Mouse (Mus musculus) forebrain, embryonic 16.5 days (tissue): ENCODE data around the gene Usp5. TPM values are rescaled to one million over a fixed set of nuclear protein-coding genes. Genes with fewer than 3 reads are reported as not detected.
A peak's percentile ranks its signal among the peaks of the same experiment; 100 is the strongest.
"Not testable (repeated sequence)": the region's sequence is repeated elsewhere in the genome, so short reads cannot be mapped to it uniquely, and the experiment has no call there.

Source experiments
- ATAC-seq: fragments of 200-750 bp; cut with Nextera tagmentation; 2 replicates; pipeline ENCODE4 v1.8.0; 2017; ENCODE audit warnings: mild to moderate bottlenecking, moderate library complexity
- H3K27ac ChIP-seq: fragments of 300-500 bp; sonication (generic); 2 replicates; pipeline ENCODE4 v1.5.1; 2014; ENCODE audit warnings: low read length, control low read depth
- H3K27me3 ChIP-seq: fragments of 300-500 bp; sonication (generic); replicated peaks from 2 replicates; pipeline ENCODE4 v1.6.1; 2014; ENCODE audit warnings: low read length; ENCODE audit not compliant: control insufficient read depth, insufficient read depth
- H3K36me3 ChIP-seq: fragments of 300-500 bp; sonication (generic); 2 replicates; pipeline ENCODE4 v1.6.1; 2014; ENCODE audit not compliant: control insufficient read depth, insufficient read depth
- H3K4me1 ChIP-seq: fragments of 300-500 bp; sonication (generic); replicated peaks from 2 replicates; pipeline ENCODE4 v1.6.1; 2014; ENCODE audit warnings: low read length; ENCODE audit not compliant: control insufficient read depth, insufficient read depth
- H3K4me2 ChIP-seq: fragments of 300-500 bp; sonication (generic); 2 replicates; pipeline ENCODE4 v1.6.1; 2014; ENCODE audit warnings: mild to moderate bottlenecking, low read length, control low read depth
- H3K4me3 ChIP-seq: fragments of 300-500 bp; sonication (generic); replicated peaks from 2 replicates; pipeline ENCODE4 v1.5.1; 2014; ENCODE audit warnings: mild to moderate bottlenecking, low read length, control low read depth
- H3K9ac ChIP-seq: fragments of 300-500 bp; sonication (generic); replicated peaks from 2 replicates; pipeline ENCODE4 v1.6.1; 2014; ENCODE audit warnings: low read depth, low read length, control low read depth
- H3K9me3 ChIP-seq: fragments of 300-500 bp; sonication (generic); 2 replicates; pipeline ENCODE4 v1.6.1; 2016; ENCODE audit warnings: low read length; ENCODE audit not compliant: control insufficient read depth
- WGBS: fragments of 180-500 bp; shearing (Covaris S2); extraction: QIAGEN DNeasy Blood & Tissue Kit; methylation state at CpG from one replicate; pipeline ENCODE4 v1.1.7; 2014; 5-methylcytosine and 5-hydroxymethylcytosine counted together
- polyA plus RNA-seq: library from polyadenylated mRNA; unstranded; fragments of >200 nt; fragmentation: Nextera tagmentation; extraction: Ambion mirVana; gene quantifications from 2 replicates; pipeline ENCODE4 v1.2.1, GENCODE M21; 2015

Gene Usp5
- polyA plus RNA-seq, 1 experiment from 2014 or later: 216 TPM

DNA sequence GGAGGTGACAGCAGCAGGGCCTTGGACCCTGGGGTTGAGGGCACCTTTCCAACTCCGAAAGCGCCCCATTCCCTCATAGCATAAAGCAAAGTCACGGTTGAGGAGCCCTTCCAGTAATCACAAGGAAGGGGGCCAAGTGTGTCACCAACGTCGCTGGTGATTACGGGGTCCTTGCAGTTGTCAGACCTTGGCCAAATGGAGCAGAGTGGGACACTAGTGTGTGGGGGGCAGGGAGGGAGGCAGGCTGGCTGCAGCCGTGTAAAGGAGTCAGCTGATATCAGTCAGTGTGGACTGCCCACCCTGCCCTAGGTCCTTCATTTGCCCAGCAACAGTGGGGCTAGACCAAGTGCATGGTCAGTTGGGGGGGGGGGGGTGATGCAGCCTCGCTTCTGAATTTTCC lies 14.8 kb downstream of the Usp5 start:
- no peaks in the 10 kb centered on the region for H3K27me3 ChIP-seq
- peaks cover 27% of the 10 kb centered on the region for H3K36me3 ChIP-seq
- WGBS: 39% methylated on average over 8 of the region's 8 CpGs
- H3K4me3 ChIP-seq: peak overlapping the region; percentile 66; the same call in 1 of the 2 replicates
- H3K9me3 ChIP-seq: no peaks in the 10 kb centered on the region
- no peak overlapping the region for H3K9ac ChIP-seq
- peak; percentile 33 for ATAC-seq
- H3K4me2 ChIP-seq: peak overlapping the region; percentile 73
- H3K27ac ChIP-seq: no peak overlapping the region
- H3K4me1 ChIP-seq: peaks cover 19% of the 10 kb centered on the region

DNA sequence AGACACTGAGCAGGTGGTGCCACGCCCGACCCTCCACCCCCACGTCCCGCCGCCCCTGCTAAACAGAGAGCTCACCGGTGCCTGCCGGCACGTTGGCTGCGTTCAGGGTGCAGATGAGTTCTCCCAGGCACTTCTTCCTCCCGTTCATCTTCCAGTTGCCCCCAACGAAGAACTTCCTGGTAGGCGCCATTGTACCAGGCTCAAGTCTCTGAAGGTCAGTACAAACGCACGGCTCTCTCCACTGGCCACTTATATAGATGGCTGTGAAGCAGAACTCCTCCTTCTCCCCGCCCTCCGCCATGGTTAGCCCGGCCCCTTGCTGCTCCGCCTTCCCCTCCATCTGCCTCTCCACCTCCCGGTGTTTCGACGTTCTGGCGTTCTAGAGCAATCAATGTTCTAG lies 15.4 kb downstream of the Usp5 start, which contains the start of gene Tpi1:
Gene Tpi1, minus strand, starts transcription at position 364 of the 400 bp plus-strand sequence.
- H3K4me3 ChIP-seq: peak within 1 kb of the TSS; percentile 66
- peaks cover 21% of the 10 kb centered on the region for H3K36me3 ChIP-seq
- WGBS: 0% methylated on average over 22 of the region's 22 CpGs

DNA sequence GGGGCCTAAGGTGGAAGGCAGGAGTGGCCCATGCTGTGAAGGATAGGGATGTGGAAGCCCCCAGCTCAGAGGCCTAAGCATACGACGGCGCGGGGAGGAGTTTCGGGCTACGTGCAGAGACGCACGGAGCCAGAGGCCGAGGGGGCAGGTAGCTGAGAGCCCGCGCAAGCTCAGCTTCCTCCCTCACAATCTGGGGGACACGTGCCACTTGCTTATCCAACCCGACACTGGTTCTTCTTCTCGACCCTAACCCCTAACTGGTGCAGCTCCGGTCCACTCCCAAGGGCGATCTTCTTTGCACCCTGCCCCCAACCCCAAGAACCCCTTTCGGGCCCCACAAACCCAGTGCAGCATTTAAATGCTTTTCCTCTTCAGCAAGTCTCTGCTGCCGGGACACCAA lies 15.8 kb downstream of the Usp5 start:
- Histone ChIP-seq H3K27ac (peak overlapping the region; percentile 77), H3K27me3 (no peaks in the 10 kb centered on the region), H3K9me3 (no peaks in the 10 kb centered on the region), H3K4me2 (peak overlapping the region; percentile 73), H3K4me3 (peak overlapping the region; percentile 66), H3K9ac (peak overlapping the region; percentile 74), H3K4me1 (peaks cover 28% of the 10 kb centered on the region), H3K36me3 (peaks cover 17% of the 10 kb centered on the region)
- 0% methylated on average over 17 of the region's 18 CpGs for WGBS
- ATAC-seq: peak; percentile 74

More for the DNA sequence above, 15.4 kb downstream of the Usp5 start, which contains the start of gene Tpi1:
- Histone ChIP-seq H3K27ac (peak within 1 kb of the TSS; percentile 77), H3K9ac (peak within 1 kb of the TSS; percentile 74), H3K27me3 (no peaks in the 10 kb centered on the region), H3K9me3 (no peaks in the 10 kb centered on the region), H3K4me1 (peaks cover 24% of the 10 kb centered on the region), H3K4me2 (peak within 1 kb of the TSS; percentile 73)
- ATAC-seq: peak; percentile 89

DNA sequence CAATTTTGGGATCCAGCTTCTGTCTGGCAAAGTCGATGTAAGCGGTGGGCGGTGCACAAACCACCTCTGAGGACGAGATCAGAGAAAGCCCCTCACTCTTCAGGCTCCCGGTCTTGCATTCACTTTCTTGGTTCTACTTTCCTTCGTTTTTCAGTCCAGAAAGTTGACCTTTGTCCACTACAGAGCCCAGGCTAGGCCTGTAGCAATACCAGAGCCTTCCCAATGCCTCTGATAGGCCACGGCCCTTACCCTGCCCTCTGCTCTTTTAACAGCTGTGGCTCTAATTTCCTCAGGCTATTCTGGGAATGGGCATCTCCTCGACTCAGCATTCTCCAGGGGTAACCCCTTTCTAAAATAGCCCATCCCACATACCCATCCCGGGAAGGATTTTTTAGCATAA lies 16.4 kb downstream of the Usp5 start:
- H3K36me3 ChIP-seq: peaks cover 12% of the 10 kb centered on the region
- H3K4me1 ChIP-seq: peaks cover 28% of the 10 kb centered on the region
- peak overlapping the region; percentile 77 for H3K27ac ChIP-seq
- ATAC-seq: no peak
- peak overlapping the region; percentile 66 for H3K4me3 ChIP-seq
- H3K4me2 ChIP-seq: peak overlapping the region; percentile 73
- no peaks in the 10 kb centered on the region for H3K27me3 ChIP-seq
- peak overlapping the region; percentile 74 for H3K9ac ChIP-seq
- 13% methylated on average over 9 of the region's 9 CpGs for WGBS
- H3K9me3 ChIP-seq: no peaks in the 10 kb centered on the region

DNA sequence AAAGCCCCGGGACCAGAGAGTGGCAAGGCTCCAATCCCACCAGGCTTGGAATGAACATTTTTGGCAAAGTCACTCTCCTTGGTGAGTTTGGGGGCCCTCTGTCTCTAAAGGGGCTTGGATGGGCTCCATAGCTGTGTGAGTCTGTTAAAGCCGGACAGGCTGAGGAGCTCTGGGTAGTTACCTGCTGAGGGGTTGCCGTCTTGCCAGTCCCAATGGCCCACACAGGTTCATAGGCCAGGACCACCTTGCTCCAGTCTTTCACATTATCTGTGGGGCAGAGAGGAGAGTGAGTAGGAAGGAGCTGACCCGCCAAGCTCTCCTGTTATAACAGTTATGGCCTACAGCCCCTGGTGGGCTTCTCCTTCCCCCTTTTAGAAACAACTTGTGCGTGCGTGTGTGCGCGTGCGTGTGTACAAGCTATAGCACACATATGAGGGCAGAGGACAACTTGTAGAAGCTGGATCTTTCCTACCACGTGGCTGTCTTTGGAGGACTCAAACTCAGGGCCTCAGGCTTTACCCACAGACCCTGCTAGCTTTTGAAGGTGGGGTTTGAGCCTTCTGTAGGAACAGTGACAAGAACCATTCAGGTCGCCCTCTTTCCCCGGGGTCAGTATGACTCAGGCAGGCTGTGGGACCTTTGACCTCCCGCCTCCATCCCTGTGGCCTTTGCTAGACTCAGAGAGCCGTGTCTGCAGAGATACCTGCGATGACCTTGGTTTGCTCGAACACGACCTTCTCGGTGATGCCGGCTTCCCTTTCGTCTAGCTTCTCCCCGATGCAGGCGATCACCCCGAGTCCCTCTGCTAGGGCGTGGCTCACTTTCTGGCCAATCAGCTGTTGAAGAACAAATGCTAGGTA lies 17.4 kb downstream of the Usp5 start:
- 83% methylated on average over 24 of the region's 24 CpGs for WGBS
- ATAC-seq: no peak
- Histone ChIP-seq H3K9ac (no peak overlapping the region), H3K4me2 (peak overlapping the region; percentile 73), H3K4me3 (no peak overlapping the region), H3K36me3 (peaks cover 2% of the 10 kb centered on the region; the same call in 1 of the 2 replicates), H3K9me3 (no peaks in the 10 kb centered on the region), H3K27me3 (no peaks in the 10 kb centered on the region), H3K27ac (no peak overlapping the region), H3K4me1 (peaks cover 28% of the 10 kb centered on the region)

DNA sequence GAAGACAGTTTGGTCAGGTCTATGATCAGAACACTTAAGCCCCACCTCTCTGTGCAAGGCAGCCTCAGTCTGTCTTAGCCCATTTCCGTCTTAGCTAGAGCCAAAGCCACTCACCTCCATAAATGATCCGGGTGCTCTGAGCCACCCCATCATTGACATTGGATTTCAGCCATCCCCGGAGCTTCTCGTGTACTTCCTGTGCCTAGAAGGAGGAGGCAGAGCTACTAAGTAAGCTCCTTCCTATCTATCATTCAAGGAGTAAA lies 17.9 kb downstream of the Usp5 start:
- Histone ChIP-seq H3K9ac (no peak overlapping the region), H3K27ac (no peak overlapping the region), H3K4me3 (no peak overlapping the region), H3K27me3 (no peaks in the 10 kb centered on the region), H3K4me1 (peaks cover 30% of the 10 kb centered on the region), H3K4me2 (no peak overlapping the region), H3K36me3 (no peaks in the 10 kb centered on the region), H3K9me3 (no peaks in the 10 kb centered on the region)
- no peak for ATAC-seq
- 81% methylated on average over 4 of the region's 4 CpGs for WGBS

DNA sequence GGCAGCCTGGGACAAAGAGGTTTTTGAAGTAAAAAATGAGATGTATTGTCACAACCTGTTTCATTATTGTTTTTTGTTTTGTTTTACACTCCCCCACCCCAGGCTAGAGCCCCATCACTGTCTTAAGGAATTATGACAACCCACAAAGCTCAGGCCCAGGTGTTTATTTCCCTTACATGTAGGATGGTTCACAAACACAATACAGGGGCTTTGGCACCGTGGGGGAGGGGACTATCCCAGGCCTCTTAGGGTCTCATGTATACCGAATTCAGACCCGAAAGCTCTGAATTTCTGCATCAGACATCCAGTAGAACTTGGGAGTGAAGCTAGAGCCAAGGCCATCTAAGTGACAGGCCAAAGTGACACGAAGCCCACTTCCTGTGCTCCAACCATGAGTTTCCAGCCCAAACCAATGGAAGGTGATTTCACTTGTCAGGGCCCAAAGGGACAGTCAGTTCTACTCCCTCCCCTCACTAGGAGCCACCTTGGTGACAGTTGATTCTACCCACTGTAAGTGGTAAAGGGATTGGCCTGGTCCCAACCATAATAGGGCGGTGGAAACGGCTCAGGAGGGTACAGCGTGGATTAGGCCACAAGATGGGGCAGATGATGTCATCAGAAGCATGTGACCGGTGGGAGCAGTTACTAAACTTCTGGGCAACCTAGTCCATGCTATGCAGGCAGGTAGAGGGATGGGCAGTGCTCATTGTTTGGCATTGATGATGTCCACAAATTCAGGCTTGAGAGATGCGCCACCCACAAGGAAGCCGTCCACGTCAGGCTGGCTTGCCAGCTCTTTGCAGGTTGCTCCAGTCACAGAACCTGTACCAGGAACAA lies 18.5 kb downstream of the Usp5 start:
- H3K27ac ChIP-seq, H3K9me3 ChIP-seq, H3K4me3 ChIP-seq, H3K27me3 ChIP-seq, ATAC-seq, H3K36me3 ChIP-seq, H3K4me2 ChIP-seq, H3K9ac ChIP-seq: not testable (repeated sequence)
- H3K4me1 ChIP-seq: peaks cover 32% of the 10 kb centered on the region
- 72% methylated on average over 9 of the region's 11 CpGs for WGBS

DNA sequence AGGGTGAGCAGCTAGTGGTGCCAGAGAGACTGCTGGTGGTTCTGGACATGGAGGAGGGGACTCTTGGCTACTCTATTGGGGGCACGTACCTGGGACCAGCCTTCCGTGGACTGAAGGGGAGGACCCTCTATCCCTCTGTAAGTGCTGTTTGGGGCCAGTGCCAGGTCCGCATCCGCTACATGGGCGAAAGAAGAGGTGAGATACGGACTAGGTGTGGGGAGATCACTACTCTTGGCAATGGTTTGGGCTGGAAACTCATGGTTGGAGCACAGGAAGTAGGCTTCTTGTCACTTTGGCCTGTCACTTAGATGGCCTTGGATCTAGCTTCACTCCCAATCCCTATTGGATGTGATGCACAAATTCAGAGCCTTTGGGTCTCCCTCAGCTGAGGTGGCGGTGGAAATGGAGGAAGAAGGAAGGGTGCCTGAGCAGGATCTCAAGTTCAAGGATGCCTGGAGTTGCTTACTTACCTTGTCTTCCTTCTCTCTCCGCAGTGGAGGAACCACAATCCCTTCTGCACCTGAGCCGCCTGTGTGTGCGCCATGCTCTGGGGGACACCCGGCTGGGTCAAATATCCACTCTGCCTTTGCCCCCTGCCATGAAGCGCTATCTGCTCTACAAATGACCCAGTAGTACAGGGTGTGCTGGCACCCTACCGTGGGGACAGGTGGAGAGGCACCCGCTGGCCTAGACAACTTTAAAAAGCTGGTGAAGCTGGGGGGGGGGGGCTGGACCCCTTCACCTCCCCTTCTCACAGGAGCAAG lies 19.3 kb downstream of the Usp5 start:
- Histone ChIP-seq H3K27me3 (no peaks in the 10 kb centered on the region), H3K9me3 (no peaks in the 10 kb centered on the region), H3K27ac (no peak overlapping the region), H3K36me3 (no peaks in the 10 kb centered on the region), H3K4me1 (peaks cover 38% of the 10 kb centered on the region), H3K4me3 (peak overlapping the region; percentile 46), H3K9ac (no peak overlapping the region), H3K4me2 (peak overlapping the region; percentile 80)
- no peak for ATAC-seq
- WGBS: 45% methylated on average over 14 of the region's 14 CpGs
